Mouse (Mus musculus) hindbrain, embryonic 13.5 days (tissue): ENCODE measurements around the gene Cd164l2. TPM values are rescaled to one million over a fixed set of nuclear protein-coding genes. Genes with fewer than 3 reads are reported as not detected.

Experiments used
- ATAC-seq: fragments of 200-750 bp; cut with Nextera tagmentation; 2 replicates; pipeline ENCODE4 v1.8.0; 2017; ENCODE audit warnings: moderate TSS enrichment; ENCODE audit not compliant: low FRiP score
- H3K27ac ChIP-seq: fragments of 300-500 bp; sonication (generic); 2 replicates; pipeline ENCODE4 v1.5.1; 2015; ENCODE audit warnings: inconsistent platforms, mild to moderate bottlenecking, moderate library complexity
- H3K27me3 ChIP-seq: fragments of 300-500 bp; sonication (generic); 2 replicates; pipeline ENCODE4 v1.6.1; 2015; ENCODE audit warnings: mild to moderate bottlenecking, inconsistent platforms
- H3K36me3 ChIP-seq: fragments of 300-500 bp; sonication (generic); 2 replicates; pipeline ENCODE4 v1.6.1; 2015; ENCODE audit warnings: mild to moderate bottlenecking, inconsistent platforms
- H3K4me1 ChIP-seq: fragments of 300-500 bp; sonication (generic); replicated peaks from 2 replicates; pipeline ENCODE4 v1.6.1; 2015; ENCODE audit warnings: inconsistent platforms
- H3K4me2 ChIP-seq: fragments of 300-500 bp; sonication (generic); 2 replicates; pipeline ENCODE4 v1.6.1; 2015; ENCODE audit warnings: inconsistent platforms, mild to moderate bottlenecking, moderate library complexity
- H3K4me3 ChIP-seq: fragments of 300-500 bp; sonication (generic); 2 replicates; pipeline ENCODE4 v1.5.1; 2015; ENCODE audit warnings: mild to moderate bottlenecking, inconsistent platforms
- H3K9ac ChIP-seq: fragments of 300-500 bp; sonication (generic); 2 replicates; pipeline ENCODE4 v1.6.1; 2015; ENCODE audit warnings: mild to moderate bottlenecking, inconsistent platforms
- H3K9me3 ChIP-seq: fragments of 300-500 bp; sonication (generic); 2 replicates; pipeline ENCODE4 v1.6.1; 2016; ENCODE audit warnings: inconsistent platforms
- WGBS: fragments of 180-500 bp; shearing (Covaris S2); methylation state at CpG from one replicate; pipeline ENCODE4 v1.1.7; 2015; 5-methylcytosine and 5-hydroxymethylcytosine counted together
- polyA plus RNA-seq: library from polyadenylated mRNA; unstranded; fragments of >200 nt; fragmentation: Nextera tagmentation; extraction: Ambion mirVana; gene quantifications from 2 replicates; pipeline ENCODE4 v1.2.1, GENCODE M21; 2015

Gene Cd164l2
- polyA plus RNA-seq, 1 experiment from 2014 or later: 0.78 TPM

DNA sequence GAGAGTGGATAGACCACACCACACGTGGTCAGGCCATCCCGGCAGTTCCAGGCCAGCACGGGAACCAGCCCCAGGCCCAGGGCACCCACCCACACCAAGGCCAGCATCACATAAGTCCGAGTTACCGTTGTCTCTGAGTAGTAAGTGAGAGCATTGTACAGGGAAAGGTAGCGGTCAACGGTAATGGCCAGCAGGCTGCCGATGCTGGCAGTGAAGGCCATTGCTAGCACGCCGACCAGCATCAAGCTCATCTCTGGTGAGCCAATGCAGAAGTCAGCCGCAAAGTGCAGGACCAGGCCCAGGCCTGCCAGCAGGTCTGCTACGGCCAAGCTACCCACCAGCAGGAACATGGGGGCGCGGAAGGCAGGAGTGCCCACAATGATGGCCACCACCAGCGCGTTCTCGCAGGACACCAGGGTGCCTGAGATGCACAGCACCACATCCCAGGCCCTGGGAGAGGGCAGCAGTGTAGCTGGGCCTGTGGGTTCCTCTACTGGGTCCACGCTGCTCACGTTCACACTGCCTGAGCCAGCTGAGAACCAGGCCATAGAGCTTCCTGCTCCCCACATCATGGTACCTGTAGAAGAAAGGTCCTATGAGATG is 1.0 kb upstream of the Cd164l2 start:
- Histone ChIP-seq H3K27me3 (peaks cover 61% of the 10 kb centered on the region), H3K4me1 (peaks cover 19% of the 10 kb centered on the region), H3K36me3 (no peaks in the 10 kb centered on the region), H3K27ac (no peak overlapping the region), H3K9ac (no peak overlapping the region), H3K9me3 (no peaks in the 10 kb centered on the region), H3K4me3 (no peak overlapping the region), H3K4me2 (no peak overlapping the region)
- WGBS: 94% methylated on average over 19 of the region's 19 CpGs
- ATAC-seq: no peak

DNA sequence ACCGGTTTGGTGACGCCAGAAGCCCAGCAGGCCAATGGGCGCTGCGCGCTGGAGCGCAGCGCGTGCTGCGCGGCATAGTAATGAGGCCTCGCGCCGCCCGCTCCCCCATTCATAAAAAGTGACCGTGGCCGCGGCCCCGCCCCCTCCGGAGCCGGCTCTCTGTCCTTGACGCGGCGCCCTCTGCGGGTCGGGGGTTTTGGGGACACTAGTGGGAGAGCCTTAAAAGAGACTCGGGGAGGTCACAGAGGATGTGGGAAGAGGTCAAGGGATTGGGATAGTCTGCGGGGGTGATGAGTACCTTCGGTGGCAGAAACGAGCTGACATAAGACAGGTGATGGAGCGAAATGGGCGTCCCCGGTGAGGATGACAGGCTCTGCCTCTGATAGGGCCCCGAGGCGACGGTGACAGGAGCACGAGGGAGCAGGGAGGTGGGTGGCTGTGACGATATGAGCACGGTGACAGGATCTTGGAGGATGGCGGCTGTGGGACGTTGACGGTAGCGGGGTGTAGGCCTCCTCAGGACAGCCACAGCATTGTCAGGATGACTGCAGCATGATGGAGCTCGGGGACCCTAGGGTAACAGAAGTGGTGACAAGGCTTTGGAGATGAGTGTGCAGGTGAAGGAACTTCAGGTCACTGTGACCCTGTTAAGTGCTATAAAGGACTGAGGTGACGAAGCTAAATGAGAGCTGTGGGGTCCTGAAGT is 784 bp downstream of the Cd164l2 start:
- H3K4me3 ChIP-seq: peak overlapping the region; percentile 66
- peaks cover 23% of the 10 kb centered on the region for H3K4me1 ChIP-seq
- peak overlapping the region; percentile 81 for H3K9ac ChIP-seq
- H3K27ac ChIP-seq: no peak overlapping the region
- ATAC-seq: peak; percentile 79
- 2% methylated on average over 44 of the region's 44 CpGs for WGBS
- H3K36me3 ChIP-seq: no peaks in the 10 kb centered on the region
- H3K4me2 ChIP-seq: peak overlapping the region; percentile 95
- peaks cover 62% of the 10 kb centered on the region for H3K27me3 ChIP-seq
- no peaks in the 10 kb centered on the region for H3K9me3 ChIP-seq

- Histone ChIP-seq H3K4me1 (peaks cover 27% of the 10 kb centered on the region), H3K4me3 (peak overlapping the region; percentile 66), H3K4me2 (peak overlapping the region; percentile 95), H3K27me3 (peaks cover 59% of the 10 kb centered on the region), H3K27ac (no peak overlapping the region), H3K9me3 (no peaks in the 10 kb centered on the region), H3K36me3 (no peaks in the 10 kb centered on the region), H3K9ac (peak overlapping the region; percentile 81)
- ATAC-seq: no peak
- 2% methylated on average over 8 of the region's 9 CpGs for WGBS
These were observed 1.3 kb downstream of the Cd164l2 start for GRCm38 (mm10) chr4:133213268-133213590.

GRCm38 (mm10) chr4:133213661-133214060 is 1.7 kb downstream of the Cd164l2 start:
- peaks cover 59% of the 10 kb centered on the region for H3K27me3 ChIP-seq
- H3K27ac ChIP-seq: no peak overlapping the region
- H3K4me3 ChIP-seq: peak overlapping the region; percentile 66
- peak overlapping the region; percentile 81; the same call in 1 of the 2 replicates for H3K9ac ChIP-seq
- no peak for ATAC-seq
- H3K4me2 ChIP-seq: peak overlapping the region; percentile 95
- H3K4me1 ChIP-seq: peaks cover 27% of the 10 kb centered on the region
- 12% methylated on average over 10 of the region's 10 CpGs for WGBS
- H3K9me3 ChIP-seq: no peaks in the 10 kb centered on the region
- no peaks in the 10 kb centered on the region for H3K36me3 ChIP-seq

GRCm38 (mm10) chr4:133217641-133218040 is 5.7 kb downstream of the Cd164l2 start:
- no peak; the same call in 1 of the 2 replicates for ATAC-seq
- Histone ChIP-seq H3K4me2 (no peak overlapping the region), H3K36me3 (no peaks in the 10 kb centered on the region), H3K27me3 (peaks cover 77% of the 10 kb centered on the region), H3K9ac (no peak overlapping the region), H3K4me3 (no peak overlapping the region), H3K4me1 (peaks cover 31% of the 10 kb centered on the region), H3K9me3 (no peaks in the 10 kb centered on the region), H3K27ac (no peak overlapping the region)
- 3% methylated on average over 5 of the region's 5 CpGs for WGBS

- Histone ChIP-seq H3K36me3 (no peaks in the 10 kb centered on the region), H3K4me2 (no peak overlapping the region), H3K4me1 (peaks cover 25% of the 10 kb centered on the region), H3K27ac (no peak overlapping the region), H3K9ac (no peak overlapping the region), H3K27me3 (peaks cover 69% of the 10 kb centered on the region), H3K9me3 (no peaks in the 10 kb centered on the region), H3K4me3 (no peak overlapping the region)
- ATAC-seq: no peak
- 95% methylated on average over 3 of the region's 3 CpGs for WGBS
These were observed 6.8 kb downstream of the Cd164l2 start for GRCm38 (mm10) chr4:133218745-133219144.

- H3K27ac ChIP-seq: no peak overlapping the region
- ATAC-seq: no peak
- peak overlapping the region; percentile 32 for H3K4me3 ChIP-seq
- peaks cover 54% of the 10 kb centered on the region for H3K27me3 ChIP-seq
- H3K9me3 ChIP-seq: no peaks in the 10 kb centered on the region
- 1% methylated on average over 25 of the region's 25 CpGs for WGBS
- peaks cover 30% of the 10 kb centered on the region for H3K4me1 ChIP-seq
- no peaks in the 10 kb centered on the region for H3K36me3 ChIP-seq
- peak overlapping the region; percentile 56 for H3K4me2 ChIP-seq
- peak overlapping the region; percentile 67 for H3K9ac ChIP-seq
These were observed 8.7 kb downstream of the Cd164l2 start for GRCm38 (mm10) chr4:133220656-133221055.

- H3K9me3 ChIP-seq: no peaks in the 10 kb centered on the region
- no peak overlapping the region for H3K9ac ChIP-seq
- H3K4me3 ChIP-seq: no peak overlapping the region
- H3K36me3 ChIP-seq: no peaks in the 10 kb centered on the region
- H3K4me2 ChIP-seq: no peak overlapping the region
- 86% methylated on average over 8 of the region's 8 CpGs for WGBS
- no peak overlapping the region for H3K27ac ChIP-seq
- ATAC-seq: no peak
- peaks cover 30% of the 10 kb centered on the region for H3K4me1 ChIP-seq
- peaks cover 51% of the 10 kb centered on the region for H3K27me3 ChIP-seq
These were observed 9.8 kb downstream of the Cd164l2 start for GRCm38 (mm10) chr4:133221701-133222100.

- Histone ChIP-seq H3K9me3 (no peaks in the 10 kb centered on the region), H3K9ac (peak overlapping the region; percentile 43; the same call in 1 of the 2 replicates), H3K27ac (no peak overlapping the region), H3K27me3 (peaks cover 43% of the 10 kb centered on the region), H3K4me2 (no peak overlapping the region), H3K4me3 (no peak overlapping the region), H3K4me1 (peaks cover 25% of the 10 kb centered on the region), H3K36me3 (no peaks in the 10 kb centered on the region)
- no peak for ATAC-seq
- 38% methylated on average over 5 of the region's 5 CpGs for WGBS
These were observed 11.9 kb downstream of the Cd164l2 start for GRCm38 (mm10) chr4:133223875-133224274.

GRCm38 (mm10) chr4:133226073-133226472 is 14.1 kb downstream of the Cd164l2 start:
- 74% methylated on average over 10 of the region's 10 CpGs for WGBS

DNA sequence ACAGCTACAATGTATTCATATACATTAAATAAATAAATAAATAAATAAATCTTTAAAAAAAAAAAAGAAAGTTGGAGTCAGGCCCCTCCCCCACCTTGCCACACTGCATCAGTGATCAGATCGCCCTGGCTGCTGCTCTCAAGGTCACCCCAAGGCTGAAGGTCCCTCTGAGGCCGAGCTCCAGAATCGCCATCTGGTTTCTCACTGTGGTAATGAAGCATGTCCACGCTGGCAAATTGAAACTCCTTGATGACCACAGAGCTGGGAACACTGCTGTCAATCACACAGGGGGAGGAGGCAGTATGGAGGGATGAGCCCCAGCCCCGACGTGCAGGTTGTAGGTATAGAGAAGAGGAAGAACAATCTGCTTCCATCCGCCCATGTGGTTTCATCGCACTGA is 15.7 kb downstream of the Cd164l2 start:
- no peaks in the 10 kb centered on the region for H3K9me3 ChIP-seq
- H3K4me1 ChIP-seq: peaks cover 18% of the 10 kb centered on the region
- H3K4me2 ChIP-seq: no peak overlapping the region
- H3K36me3 ChIP-seq: no peaks in the 10 kb centered on the region
- H3K27me3 ChIP-seq: 0 out of 2 replicates have a peak, but pooled peaks cover 17% of the 10 kb centered on the region
- H3K4me3 ChIP-seq: no peak overlapping the region
- H3K9ac ChIP-seq: no peak overlapping the region
- H3K27ac ChIP-seq: no peak overlapping the region
- no peak for ATAC-seq
- 44% methylated on average over 8 of the region's 8 CpGs for WGBS

More at GRCm38 (mm10) chr4:133226073-133226472, 14.1 kb downstream of the Cd164l2 start:
- H3K4me3 ChIP-seq: no peak overlapping the region
- no peaks in the 10 kb centered on the region for H3K36me3 ChIP-seq
- no peak overlapping the region for H3K4me2 ChIP-seq
- peaks cover 22% of the 10 kb centered on the region for H3K4me1 ChIP-seq
- no peak overlapping the region for H3K9ac ChIP-seq
- peaks cover 22% of the 10 kb centered on the region for H3K27me3 ChIP-seq
- no peak overlapping the region for H3K27ac ChIP-seq
- no peaks in the 10 kb centered on the region for H3K9me3 ChIP-seq
- ATAC-seq: no peak

DNA sequence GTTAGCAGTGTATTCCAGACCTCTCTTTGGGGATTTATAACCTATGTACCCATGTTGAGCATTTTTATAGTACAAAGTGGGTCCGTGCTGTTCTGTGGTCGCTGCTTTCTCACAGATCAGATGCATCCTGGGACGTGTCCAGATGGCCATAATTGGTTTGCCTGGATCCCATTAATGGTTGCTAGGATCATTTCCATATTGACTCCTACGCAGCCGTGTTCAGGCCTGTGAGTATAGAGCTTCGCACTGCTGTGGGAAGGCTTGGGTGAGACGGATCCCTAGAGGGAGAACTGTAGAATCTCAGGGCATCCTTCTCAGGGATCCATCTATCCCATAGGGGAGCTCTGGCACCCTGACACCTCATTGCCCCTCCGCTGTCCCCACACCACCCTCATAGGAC is 17.7 kb downstream of the Cd164l2 start:
- no peak overlapping the region for H3K9ac ChIP-seq
- ATAC-seq: no peak
- H3K27ac ChIP-seq: peak overlapping the region; percentile 19; the same call in 1 of the 2 replicates
- no peaks in the 10 kb centered on the region for H3K36me3 ChIP-seq
- no peaks in the 10 kb centered on the region for H3K9me3 ChIP-seq
- WGBS: 58% methylated on average over 8 of the region's 8 CpGs
- H3K4me2 ChIP-seq: no peak overlapping the region
- 0 out of 2 replicates have a peak, but pooled peaks cover 7% of the 10 kb centered on the region for H3K4me1 ChIP-seq
- no peak overlapping the region for H3K4me3 ChIP-seq
- 0 out of 2 replicates have a peak, but pooled peaks cover 15% of the 10 kb centered on the region for H3K27me3 ChIP-seq
